Mouse (Mus musculus) brain, embryonic 14.5 days (tissue): Measurements from ENCODE around the gene 4933405O20Rik.

Experiments used
- CTCF ChIP-seq: fragments of 200-500 bp; IDR thresholded peaks from 2 replicates; pipeline ENCODE4 v1.5.1; 2012; ENCODE audit warnings: inconsistent platforms, mild to moderate bottlenecking, moderate library complexity, borderline replicate concordance; ENCODE audit not compliant: insufficient read depth, insufficient read length; ENCODE audit errors: extremely low read depth
- POLR2A ChIP-seq: fragments of 200-500 bp; IDR thresholded peaks from 2 replicates; pipeline ENCODE4 v1.6.1; 2012; ENCODE audit warnings: mild to moderate bottlenecking, inconsistent platforms, borderline replicate concordance; ENCODE audit not compliant: poor library complexity, insufficient read depth, insufficient read length, severe bottlenecking; ENCODE audit errors: extremely low read depth

DNA sequence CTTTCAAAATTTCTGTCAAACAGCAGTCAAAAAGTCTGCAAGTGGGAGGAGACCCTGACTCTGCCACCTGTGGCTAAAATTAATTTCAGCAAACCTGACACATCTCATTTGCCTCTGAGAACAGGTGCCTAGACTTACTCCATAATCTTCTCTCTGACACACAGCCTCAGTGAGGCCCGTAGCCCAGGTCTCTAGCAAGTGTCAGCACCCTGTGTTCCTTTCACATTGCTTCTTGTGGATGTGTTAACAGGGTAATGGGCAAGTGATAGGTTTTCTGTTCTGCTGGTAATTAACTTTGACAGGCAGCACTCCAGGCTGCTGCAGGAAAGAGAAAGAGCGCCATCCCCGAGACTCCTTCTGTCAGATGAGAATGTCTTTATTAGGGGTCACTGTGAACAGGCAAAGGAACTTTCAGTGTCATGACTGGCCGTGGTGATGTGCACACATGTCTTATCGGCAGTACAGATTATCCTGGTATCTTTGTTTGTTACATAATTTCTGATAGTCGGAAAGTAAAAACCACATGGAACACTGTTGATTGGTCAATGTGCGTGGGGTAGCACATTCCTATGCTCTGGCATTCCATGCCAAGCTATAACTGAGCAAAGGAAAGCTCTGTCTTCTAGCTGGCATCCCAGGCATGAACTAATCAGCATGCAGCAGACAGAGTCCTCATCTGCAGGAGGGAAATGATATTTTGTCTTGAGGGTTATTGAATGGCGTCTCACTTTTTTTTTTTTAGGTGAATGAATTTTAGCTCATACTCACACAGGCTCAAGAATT, 10.2 kb upstream of the 4933405O20Rik start:
- TF ChIP-seq CTCF (no peak), POLR2A (no peak)
